Mouse (Mus musculus): Measurements from ENCODE around the gene Lrrc37a. TPM values are rescaled to one million over a fixed set of nuclear protein-coding genes. Genes with fewer than 3 reads are reported as not detected.

Lrrc37a gene
- polyA plus RNA-seq, 1 experiment from 2014 or later, result not detected

Other genes with a start within 250 kb of the Lrrc37a start
- gene Map3k14, start 237.1 kb downstream of the Lrrc37a start, polyA plus RNA-seq (2016; fragmentation: Nextera tagmentation; extraction: Ambion mirVana), result 2.0 and 2.6 TPM in 2 replicates
- 6.7 and 8.9 TPM in 2 replicates for gene Arhgap27, start 140.9 kb downstream of the Lrrc37a start, polyA plus RNA-seq (2016; fragmentation: Nextera tagmentation; extraction: Ambion mirVana)
- gene Plekhm1, start 91.9 kb downstream of the Lrrc37a start, polyA plus RNA-seq (2016; fragmentation: Nextera tagmentation; extraction: Ambion mirVana), result 7.4 and 7.5 TPM in 2 replicates
- not detected in 2 replicates for gene Gm884, start 116.5 kb upstream of the Lrrc37a start, polyA plus RNA-seq (2016; fragmentation: Nextera tagmentation; extraction: Ambion mirVana)
- gene Lyzl6, start 134.3 kb upstream of the Lrrc37a start, polyA plus RNA-seq (2016; fragmentation: Nextera tagmentation; extraction: Ambion mirVana), result not detected in 2 replicates
- gene Rprml, start 145.0 kb upstream of the Lrrc37a start, polyA plus RNA-seq (2016; fragmentation: Nextera tagmentation; extraction: Ambion mirVana), result 0.63 and 0.79 TPM in 2 replicates
- gene Gosr2, start 193.3 kb upstream of the Lrrc37a start, polyA plus RNA-seq (2016; fragmentation: Nextera tagmentation; extraction: Ambion mirVana), result 69.7 and 69.9 TPM in 2 replicates
- 2.5 and 3.4 TPM in 2 replicates for gene Wnt9b, start 245.2 kb upstream of the Lrrc37a start, polyA plus RNA-seq (2016; fragmentation: Nextera tagmentation; extraction: Ambion mirVana)

Data from heart, embryonic 12.5 days (tissue).